Mouse (Mus musculus) C2C12 (cell line): ENCODE data around the gene Ntn1.

Experiments used
- CEBPB ChIP-seq: IDR thresholded peaks from one replicate; pipeline ENCODE4 v1.6.1; 2011; ENCODE audit warnings: low read depth, mild to moderate bottlenecking, control low read depth, moderate library complexity
- CTCF ChIP-seq: IDR thresholded peaks from one replicate; pipeline ENCODE4 v1.5.1; 2011; ENCODE audit not compliant: control insufficient read depth, insufficient read depth, insufficient read length
- FOSL1 ChIP-seq: IDR thresholded peaks from one replicate; pipeline ENCODE4 v1.8.0; 2011; ENCODE audit warnings: mild to moderate bottlenecking, low read length; ENCODE audit not compliant: poor library complexity, insufficient read depth, severe bottlenecking
- MYOG ChIP-seq: IDR thresholded peaks from one replicate; pipeline ENCODE4 v1.6.1; 2011; ENCODE audit not compliant: control insufficient read depth, insufficient read length; ENCODE audit errors: extremely low read depth
- USF1 ChIP-seq: IDR thresholded peaks from one replicate; pipeline ENCODE4 v1.6.1; 2011; ENCODE audit warnings: low read depth, mild to moderate bottlenecking, control low read depth, moderate library complexity

- TF ChIP-seq FOSL1 (no peak), CTCF (no peak), CEBPB (no peak), USF1 (no peak), MYOG (no peak)
These were observed 99.0 kb downstream of the Ntn1 start for GRCm38 (mm10) chr11:68301660-68302059.
